Mouse (Mus musculus) c-Kit-positive CD71-positive TER-119-negative erythroid progenitor cells, embryonic 14.5 days (primary cell): ENCODE results near the gene Tmem19.
"Not testable (repeated sequence)": the region's sequence is repeated elsewhere in the genome, so short reads cannot be mapped to it uniquely, and the experiment has no call there.

Experiments used
- DNase-seq: peaks from one replicate; pipeline ENCODE4 v3.0.0-alpha.2; 2013; ENCODE audit warnings: low read depth

Gene Tmem19

DNA sequence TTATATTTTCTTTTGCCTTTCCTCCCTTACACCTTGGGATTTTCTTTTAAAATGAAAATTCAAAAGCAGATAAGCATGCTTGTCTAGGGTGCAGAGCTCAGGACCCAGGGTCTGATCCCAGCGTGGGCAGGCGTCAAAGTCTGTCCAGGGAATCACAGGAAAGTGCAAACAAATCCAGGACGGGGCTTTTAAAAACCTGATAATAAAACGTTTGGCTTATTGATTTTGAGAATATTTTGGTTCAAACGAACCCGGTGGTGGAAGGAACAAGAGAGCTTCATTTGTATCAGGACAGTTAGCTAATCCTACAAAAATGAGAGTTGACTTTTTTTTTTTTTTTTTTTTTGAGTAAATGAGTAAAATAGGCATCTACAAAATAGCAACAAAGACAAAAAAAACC is 14.2 kb downstream of the Tmem19 start:
- DNase-seq: no peak

DNA sequence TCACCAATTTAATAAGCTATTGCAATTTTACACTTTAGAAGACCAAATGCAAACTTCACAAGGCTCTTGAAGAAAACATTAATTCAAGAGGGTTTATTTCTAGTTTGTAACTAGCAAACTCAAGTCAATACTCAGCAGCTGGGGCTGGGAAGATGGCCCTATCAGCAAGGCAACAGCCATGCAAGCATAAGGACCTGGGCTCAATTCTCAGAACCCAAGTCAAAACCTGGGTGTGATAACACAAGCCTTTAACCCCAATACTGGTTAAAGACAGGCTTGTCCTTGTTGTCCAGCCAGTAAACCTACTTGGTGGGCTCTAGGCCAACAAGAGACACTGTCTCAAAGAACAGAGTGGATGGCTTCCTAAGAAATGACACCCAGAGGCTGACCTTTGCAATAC is 15.9 kb downstream of the Tmem19 start:
- DNase-seq: no peak

DNA sequence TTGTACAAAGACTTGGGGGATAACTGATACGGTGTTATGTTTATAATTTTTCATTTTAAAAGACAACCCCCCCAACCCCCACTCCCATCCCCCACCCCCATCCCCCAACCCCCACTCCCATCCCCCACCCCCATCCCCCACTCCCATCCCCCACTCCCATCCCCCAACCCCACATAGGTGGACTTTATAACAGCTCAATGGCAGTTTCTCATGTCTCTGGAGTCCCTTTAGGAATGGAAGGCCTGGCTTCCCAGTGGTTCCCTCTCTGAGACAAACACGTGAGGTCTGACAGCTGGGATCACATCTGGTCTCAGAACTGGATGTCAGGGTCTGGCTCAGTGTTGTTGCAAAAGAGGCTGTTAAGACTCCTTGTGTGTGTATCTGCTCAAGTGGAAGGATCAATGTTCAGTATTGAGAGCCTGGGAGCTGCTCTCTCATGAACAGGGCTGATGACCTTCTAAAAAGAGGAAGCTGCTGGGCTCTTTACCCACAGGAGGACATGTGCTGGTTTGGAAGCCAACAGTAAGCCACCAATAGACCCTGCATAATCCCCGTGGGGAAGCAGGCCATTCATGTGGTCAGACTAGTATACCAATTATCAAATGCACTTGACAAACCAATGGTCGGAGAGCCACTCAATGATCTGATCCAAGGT is 19.4 kb downstream of the Tmem19 start:
- DNase-seq: no peak

DNA sequence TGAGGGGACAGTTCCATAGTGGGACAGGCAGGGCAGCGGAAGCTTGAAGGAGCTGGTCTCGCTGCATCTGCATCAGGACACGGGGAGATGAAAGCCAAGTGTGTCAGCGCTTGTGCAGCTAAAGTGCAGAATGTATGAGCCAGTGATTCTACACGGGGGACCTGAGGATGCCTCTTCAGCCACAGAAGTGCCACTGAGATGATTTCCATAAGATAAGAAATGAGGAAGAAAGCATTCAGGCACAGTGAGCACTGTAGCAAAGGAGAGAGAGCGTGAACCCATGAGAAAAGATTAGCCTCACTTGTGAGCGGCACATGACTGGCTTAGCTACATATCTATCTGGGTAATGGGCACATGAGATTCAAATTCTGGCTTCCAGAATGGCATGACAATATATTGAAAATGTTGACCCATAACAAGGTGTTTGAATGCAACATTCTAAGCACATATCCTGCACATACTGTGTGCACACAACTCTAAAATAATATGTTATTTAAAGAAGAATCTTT is 22.4 kb downstream of the Tmem19 start:
- no peak for DNase-seq

DNA sequence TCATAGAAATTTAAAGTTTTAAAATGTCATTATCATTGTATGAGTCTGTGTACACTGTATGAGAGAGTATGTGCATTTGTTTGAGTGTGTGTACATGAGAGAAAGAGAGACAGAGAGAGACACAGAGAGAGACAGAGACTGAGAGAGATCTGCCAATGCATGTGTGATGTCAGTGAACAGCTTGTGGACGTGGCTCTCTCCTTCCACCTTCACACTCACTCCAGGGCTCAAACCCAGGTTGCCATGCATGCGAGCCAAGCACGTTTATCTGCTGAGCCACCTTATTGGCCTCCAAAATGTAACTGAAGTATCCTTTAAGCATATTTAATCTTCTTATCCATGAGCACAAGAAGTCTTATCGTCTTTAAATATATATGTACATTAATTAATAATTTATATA is 25.4 kb downstream of the Tmem19 start:
- DNase-seq: no peak

DNA sequence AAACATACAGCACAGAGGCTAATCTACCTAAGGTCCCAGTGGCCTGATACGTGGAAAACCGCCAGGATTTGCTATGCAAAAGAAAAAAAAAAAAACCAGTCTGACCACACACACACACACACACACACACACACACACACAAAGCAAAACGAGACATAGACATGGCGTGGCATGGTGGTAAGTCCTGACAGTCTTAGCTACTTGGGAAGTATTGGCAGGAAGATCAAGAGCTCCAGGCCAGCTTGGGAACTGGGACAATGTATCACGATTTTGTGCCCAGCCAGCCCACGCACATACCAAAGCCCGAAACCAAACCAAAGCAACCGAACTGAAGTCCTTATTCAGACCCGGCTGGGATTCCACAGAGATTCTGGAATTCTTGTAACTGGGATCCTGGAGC is 28.8 kb downstream of the Tmem19 start:
- no peak for DNase-seq

DNA sequence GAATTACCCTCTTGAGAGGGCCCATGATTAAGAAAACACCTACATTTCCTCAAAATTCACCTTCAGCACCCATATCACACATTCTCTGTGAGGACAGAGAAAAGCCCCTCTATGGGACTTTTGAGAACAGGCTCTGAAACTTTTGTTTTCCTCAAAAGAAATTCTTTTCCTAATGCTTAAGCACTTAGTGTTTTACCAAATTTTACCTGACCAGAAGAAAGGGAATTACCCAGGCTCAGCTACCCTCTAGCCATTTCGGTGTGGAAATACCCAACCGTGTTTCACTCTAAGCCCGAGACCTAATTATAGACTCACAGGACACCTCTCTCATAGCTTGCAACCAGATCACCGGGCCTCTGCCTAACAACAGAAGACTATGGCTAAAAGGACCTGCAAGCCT is 29.3 kb downstream of the Tmem19 start:
- no peak for DNase-seq

DNA sequence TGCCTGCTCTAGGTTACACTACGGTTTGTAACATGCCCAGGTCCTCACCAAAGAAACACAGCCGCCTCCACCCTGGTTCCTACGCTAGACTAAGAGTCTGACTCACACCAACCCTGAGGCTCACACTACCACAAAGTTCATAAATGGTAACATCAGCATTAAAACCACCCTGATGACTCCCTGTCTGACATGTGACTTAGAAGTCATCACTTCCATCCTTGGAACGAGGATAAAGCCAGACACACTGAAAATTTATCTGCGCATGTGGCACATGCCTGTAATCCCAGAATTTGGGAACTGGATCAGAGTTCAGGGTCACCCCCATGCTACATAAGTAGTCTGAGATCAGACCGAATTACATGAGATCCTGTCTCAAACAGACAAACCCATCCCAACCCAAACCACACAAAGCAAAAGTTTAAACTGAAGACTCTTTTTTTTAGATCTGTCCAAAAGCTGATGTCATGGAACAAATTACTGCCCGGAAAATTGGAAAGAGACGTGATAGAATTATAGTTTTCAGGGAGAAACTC is 29.8 kb downstream of the Tmem19 start:
- DNase-seq: no peak

DNA sequence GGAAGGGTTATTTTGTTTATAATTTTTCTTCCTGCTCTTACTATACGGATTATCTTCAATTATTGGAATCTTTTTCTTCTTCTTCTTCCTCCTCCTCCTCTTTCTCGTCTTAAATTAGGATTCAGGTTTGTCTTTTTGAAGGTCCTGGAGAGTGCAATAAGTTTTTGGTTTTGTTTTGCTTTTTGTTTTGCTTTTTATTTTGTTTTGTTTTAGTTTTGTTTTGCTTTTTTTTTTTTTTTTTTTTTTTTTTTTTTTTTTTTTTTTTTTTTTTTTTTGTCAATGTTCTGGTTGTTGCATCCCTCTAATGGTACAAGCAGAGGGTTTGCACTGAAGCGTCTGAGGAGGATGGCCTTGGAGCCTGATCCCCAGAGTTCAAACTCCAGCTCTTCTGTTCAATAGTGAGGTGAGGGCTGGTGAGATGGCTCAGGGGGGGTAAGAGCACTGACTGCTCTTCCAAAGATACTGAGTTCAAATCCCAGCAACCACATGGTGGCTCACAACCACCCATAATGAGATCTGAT is 33.2 kb downstream of the Tmem19 start:
- no peak for DNase-seq

DNA sequence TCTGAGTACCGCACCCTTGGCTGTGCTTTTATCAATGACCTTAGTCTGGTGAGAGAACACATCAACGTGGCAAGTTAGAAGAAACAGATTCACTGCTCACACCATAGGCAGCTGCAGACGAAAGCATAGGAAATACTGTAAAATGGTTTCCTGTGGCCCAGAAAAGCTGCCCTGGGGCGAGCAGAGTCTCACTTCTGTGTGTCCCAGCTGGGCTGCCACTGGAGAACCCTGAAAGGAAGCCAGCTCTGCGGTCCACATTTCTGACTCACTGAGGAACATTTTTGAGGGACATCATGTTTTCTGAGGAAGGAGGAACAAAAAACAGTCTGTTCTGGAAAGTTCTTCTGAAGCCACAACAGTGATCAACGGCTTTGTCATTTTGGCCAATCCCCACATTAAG is 33.8 kb downstream of the Tmem19 start:
- DNase-seq: no peak

DNA sequence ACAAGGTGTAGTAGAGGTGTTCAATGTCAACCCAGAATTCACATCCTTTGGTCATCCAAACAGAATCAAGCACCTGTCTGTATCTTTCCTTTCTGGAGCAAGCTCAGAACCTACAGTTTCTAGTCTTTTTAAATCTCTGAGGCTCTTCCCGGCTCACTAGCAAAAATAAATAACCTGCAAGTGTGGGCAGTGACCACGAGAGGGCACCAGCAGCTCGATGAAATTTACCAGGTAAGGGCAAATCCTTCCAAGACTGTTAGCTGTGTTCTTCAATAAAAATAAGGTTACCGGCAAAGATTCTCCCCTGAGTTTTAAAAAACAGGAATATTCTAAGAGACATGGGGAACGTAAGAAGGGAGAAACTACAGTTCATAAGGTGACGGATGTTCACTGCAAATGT is 39.0 kb downstream of the Tmem19 start:
- DNase-seq: peak; percentile 60

DNA sequence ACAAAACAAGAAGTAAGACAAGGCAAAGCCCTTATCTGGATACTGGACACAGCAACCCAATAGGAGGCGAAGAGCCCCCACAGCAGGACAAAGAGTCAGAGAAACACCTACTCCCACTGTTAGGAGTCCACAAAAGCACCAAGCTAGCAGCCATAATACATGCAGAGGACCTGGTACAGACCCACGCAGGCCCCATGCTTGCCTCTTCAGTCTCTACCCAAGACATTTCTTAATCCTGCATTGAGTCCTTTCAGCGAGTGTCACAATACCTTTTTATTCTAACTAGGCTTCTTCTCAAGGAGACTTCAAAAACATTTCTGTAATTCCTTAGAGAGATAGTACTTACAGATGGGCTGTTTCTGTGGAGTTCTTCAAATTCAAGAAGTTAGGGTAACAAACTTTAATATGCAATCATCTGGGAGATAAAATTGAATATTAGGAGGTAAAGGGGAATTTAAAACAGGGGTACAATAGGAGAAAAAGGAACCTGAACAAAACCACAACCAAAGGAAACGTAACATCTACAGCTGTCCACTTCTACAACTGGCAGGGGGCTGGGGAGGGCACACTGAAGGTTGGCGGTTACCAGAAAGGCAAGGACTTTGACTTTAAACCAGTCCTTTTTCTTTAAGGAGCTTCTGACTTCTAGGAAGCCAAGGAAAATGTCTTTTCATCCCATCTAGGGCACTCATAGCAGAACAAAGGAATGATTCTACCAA is 40.8 kb downstream of the Tmem19 start:
- DNase-seq: no peak

DNA sequence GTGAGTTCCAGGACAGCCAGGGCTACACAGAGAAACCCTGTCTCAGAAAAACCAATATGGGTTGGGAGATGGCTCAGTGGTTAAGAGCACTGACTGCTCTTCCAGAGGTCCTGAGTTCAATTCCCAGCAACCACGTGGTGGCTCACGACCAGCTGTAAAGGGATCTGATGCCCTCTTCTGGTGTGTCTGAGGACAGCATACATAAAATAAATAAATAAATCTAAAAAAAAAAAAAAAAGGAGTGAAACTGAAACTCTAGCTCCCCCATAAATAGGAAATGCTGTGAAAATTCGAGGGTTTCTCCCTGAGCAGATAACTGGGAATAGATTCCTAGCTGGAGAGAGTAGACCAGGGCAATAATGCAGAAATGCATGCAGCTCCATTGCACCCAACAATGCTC is 43.9 kb downstream of the Tmem19 start:
- DNase-seq: not testable (repeated sequence)

DNA sequence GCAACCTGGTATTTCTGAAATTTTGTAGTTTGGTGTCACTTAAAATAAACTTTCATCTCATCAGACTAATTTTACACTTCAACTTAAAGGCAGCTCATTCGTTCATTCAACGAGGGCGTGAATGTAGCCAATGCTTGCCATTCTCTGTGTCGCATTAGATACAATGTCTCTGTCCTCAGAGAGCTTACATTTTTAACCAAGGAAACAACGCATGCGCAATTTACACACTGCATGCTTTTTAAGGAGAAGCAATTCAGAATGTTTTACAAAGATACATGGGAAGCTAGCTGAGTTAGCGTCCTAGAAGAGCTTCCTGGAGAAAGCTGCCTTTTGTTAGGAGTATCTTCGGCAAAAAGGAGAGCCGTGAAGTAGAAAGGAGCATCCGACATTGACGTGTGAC is 46.0 kb downstream of the Tmem19 start:
- DNase-seq: peak; percentile 42

DNA sequence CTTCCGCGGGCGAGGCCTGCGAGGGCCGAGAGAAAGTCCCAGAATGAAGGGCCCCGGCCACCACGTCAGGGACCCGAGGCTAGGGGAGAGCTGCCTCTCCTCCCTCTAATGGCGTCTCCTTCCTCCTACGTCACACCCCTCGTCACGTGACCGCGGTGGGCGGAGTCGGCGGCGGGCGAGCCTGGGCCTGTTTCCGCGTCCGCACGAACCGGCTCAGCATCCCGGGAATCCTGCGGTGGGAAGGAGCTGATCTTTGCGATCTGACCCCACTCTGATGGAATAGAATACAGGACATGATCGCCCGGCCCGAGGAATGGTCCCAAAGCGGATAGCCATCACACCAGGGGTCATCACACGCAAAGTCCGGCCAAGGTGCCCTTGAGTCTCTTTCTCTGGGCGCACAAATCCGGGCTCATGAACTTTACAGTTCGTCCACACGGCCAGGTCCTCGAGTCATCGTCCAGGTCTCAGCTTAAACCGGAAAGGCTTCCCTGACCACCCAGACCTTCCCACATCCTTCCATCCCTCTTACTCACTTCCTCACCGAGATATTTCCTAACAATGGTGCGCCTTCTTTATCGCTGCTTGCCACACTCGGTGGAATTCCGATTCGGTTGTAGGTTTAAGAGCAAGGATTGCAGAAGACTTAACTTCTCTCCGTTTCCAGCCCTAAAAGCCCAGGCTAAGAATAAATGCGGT is 46.7 kb downstream of the Tmem19 start, which contains the start of gene Rab21:
TSS of gene Rab21 (minus strand) at position 122 of the 699 bp plus-strand sequence.
- DNase-seq: peak; percentile 83

DNA sequence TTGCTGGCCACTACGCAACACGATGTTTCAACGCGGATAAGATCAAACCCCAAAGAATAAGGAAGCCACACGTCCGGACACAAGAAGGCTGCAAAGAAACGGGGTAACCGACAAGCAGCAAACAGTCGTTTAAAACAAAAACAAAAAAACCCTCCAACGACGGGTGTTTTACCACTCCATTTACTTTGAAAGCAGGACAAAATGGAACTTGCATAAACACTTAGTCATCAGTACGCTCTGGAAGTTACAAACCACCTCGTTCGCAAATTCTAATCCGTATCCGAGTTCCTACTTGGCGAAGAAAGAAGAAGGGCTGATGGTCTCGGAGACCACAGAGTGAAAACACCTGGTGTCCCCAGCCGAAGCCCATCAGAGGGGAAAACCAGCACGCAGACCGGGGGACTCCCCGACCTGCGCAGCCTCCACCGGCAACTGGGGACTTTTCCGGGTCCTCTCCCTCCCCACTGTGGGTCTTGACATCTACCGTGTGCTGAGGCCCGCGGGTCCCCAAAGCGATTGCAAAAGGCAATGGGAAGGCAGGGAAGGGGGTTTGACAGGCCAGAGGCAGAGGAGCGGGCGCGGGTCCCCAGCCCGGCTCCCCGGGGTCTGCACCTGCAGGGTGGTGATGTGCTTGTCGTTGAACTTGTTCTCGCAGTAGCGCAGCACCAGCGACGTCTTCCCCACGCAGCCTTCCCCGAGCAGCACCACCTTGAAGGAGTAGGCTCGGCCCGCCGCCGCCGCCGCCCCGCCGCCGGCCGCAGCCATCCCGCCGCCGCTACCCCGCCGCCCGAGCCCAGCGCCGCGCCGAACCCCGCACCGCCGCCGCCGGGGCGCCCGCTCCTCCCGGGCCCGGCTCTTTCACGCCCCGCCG is 47.5 kb downstream of the Tmem19 start:
- peak; percentile 31 for DNase-seq

DNA sequence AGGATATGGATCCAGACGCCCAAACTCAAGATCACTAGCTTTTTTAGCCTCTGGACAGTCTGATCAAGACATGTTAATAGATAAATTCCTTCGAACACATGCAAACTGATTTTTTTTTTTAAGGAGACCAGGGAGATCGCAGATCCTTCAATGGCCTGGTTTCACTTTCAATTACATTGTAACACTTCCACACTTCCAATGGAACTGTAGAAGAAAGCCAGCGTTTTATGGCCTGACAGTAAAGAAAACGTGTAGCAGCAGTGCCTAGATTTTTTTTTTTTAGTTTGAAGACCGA is 48.1 kb downstream of the Tmem19 start:
- DNase-seq: no peak

DNA sequence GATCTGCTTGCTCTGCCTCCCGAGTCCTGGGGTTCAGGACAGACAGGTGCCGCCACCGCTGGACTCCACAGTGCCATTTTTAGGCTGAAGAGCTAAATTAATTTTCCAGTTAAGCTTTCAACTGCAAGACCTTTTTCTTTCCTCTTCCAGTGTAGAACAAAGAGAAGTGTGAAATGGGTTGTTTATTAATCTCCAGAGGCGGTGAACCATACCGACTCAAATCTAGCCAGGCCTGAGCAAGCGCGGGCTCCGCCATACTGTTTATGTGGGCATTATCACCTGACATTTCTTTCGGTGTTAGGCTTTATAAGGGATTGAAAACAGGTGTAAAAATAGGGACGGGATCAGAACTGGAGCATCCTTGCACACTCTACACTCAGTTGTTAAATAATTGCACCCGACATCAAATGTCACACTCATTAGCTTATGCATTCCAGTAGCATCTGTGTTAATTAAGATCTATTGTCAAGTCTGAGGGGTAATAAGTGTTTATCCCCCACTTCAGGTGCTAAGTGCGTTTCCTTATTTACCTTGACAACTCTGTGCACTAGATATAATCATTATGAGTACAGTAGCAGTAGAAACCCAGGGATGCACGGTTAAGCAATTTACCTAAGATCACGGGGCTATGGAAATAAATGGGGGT is 48.5 kb downstream of the Tmem19 start:
- DNase-seq: no peak

DNA sequence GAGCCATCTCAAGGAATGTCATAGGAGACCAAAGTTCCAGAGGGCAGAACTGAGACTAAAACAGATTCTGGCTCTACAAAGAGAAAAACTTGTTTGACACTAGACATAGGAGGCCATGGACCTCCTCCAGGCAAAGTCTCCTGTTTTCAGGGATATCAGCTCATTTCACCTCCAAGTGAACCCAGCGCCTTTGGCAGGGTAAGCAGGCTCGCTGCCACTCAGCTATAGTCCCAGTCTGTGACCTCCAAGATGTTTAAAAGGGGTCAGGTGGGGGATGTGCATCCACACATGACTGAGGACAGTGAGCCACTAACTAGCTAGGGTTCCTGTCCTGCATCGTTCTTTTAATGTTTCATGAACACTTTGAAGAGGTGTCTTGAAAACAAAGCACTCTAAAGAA is 49.6 kb downstream of the Tmem19 start:
- no peak for DNase-seq

DNA sequence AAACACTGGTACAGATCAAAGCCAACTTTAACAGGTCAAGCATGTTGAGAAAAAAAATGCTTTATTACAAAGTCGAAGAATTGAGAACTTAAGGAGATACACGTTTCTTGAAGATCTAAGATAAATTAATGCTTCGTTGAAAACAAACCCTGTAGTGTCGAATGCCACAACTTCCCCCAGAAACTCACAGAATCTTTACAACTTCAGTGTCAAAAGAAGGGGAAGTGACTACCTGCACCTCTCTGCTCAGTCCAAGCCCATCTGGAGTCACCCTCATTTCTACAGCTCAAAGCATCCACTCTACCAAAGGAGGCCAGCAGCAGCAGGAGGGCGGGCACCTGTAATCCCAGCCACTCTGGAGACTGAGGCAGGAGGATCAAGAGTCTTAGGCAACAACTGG is 50.1 kb downstream of the Tmem19 start:
- DNase-seq: no peak

DNA sequence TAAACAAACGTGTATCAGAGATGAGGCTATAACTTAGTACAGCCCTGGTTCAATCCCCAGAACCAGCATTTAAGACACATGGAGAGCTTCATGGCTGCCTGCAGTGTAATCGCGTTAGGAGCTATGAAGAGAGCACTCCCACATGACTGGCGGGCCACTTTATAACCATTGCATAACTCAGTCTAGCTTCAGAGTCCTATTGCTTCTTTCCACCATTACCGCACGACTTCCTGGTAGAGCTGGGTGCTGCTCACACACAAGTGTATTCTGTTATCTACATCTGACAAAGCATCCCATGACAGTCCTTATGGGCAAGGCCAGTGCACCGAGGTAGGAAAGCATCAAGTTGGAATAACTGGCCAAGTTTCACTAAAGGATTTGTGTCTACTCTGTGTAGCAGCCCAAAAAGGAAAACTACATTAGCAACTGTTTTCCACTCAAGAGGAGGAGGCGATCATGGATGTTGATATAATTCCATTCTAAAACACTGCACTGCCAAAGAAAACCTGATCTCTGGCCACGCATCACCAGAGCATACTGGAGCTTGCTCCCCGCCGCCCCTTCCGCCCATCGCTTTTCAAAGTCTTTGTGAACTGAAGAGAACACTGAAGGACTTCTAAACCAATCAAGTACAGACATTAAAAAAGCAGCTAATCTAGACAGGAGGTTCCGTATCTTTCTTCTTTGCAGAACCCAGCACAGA is 50.9 kb downstream of the Tmem19 start:
- DNase-seq: no peak
